Mouse (Mus musculus): ENCODE results near the gene Slc9a9. TPM values are rescaled to one million over a fixed set of nuclear protein-coding genes. Genes with fewer than 3 reads are reported as not detected.

The Slc9a9 gene
- 0.84 and 0.96 TPM in 2 replicates for polyA plus RNA-seq (2012)

DNA sequence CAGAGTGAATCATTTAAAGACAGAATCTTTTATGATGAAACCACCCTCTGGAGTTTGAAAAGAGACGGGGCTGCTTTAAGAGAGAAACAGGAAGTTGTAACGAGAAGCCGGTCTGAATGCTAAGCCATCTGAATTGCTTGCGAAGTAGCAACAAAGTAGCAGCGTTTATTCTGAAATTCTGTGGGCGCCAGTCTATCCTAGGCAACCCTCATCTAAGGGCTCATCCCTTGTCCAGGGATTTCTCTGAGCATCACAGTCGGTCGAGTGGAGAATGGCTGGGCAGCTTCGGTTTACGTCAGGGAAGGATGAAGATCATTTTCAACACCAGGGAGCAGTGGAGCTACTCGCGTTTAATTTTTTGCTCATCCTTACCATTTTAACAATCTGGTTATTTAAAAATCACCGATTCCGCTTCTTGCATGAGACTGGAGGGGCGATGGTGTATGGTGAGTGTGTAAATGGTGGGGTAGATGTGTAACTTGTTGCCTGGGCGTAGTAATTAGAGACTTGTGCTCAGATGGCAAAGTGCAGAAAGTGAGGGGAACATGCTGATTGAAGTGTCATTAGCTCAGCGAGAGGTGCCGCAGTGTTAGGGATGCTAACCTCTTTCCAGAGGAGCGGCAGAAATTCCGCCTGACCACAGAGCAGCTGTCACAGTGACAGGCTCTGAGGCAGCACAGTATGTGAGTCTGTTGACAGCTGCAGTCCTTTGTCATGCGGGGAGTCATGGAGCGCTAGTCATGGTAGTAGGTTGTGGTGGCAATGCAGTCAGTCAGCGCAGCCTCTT is at the start of gene Slc9a9:
Slc9a9 (plus strand) TSS at position 119 of the 787 bp plus-strand sequence.

Other genes starting within 250 kb of the Slc9a9 start
- 6.0 and 7.0 TPM in 2 replicates for gene 1190002N15Rik, start 131.8 kb upstream of the Slc9a9 start, polyA plus RNA-seq (2012)